Mouse (Mus musculus): ENCODE results near the gene Aadacl4.

Gene Aadacl4

GRCm38 (mm10) chr4:144613407-144613806 lies at the start of gene Aadacl4:
Gene Aadacl4 (plus strand): TSS chr4:144613707.
- ATAC-seq (ENCODE audit: low TSS enrichment): no peak

GRCm38 (mm10) chr4:144565034-144565433 lies 48.5 kb upstream of the Aadacl4 start, which contains the start of gene Gm13124:
Gene Gm13124 (minus strand): TSS chr4:144565134.
- no peak for ATAC-seq (ENCODE audit: low TSS enrichment)

GRCm38 (mm10) chr4:144567752-144568151 lies 45.8 kb upstream of the Aadacl4 start:
- ATAC-seq (ENCODE audit: low TSS enrichment): no peak

GRCm38 (mm10) chr4:144586207-144586606 lies 27.3 kb upstream of the Aadacl4 start:
- peak; percentile 16; the same call in 1 of the 2 replicates for ATAC-seq (ENCODE audit: low TSS enrichment)

GRCm38 (mm10) chr4:144592790-144593189 lies 20.7 kb upstream of the Aadacl4 start:
- no peak for ATAC-seq (ENCODE audit: low TSS enrichment)

GRCm38 (mm10) chr4:144614586-144614985 lies 1.1 kb downstream of the Aadacl4 start:
- ATAC-seq (ENCODE audit: low TSS enrichment): no peak

GRCm38 (mm10) chr4:144638263-144638662 lies 24.8 kb downstream of the Aadacl4 start:
- ATAC-seq (ENCODE audit: low TSS enrichment): no peak
